Mouse (Mus musculus) liver, adult 2 months (tissue): ENCODE data around the gene Prkcb.

Experiments used
- CTCF ChIP-seq: fragments of 200-500 bp; IDR thresholded peaks from 2 replicates; pipeline ENCODE4 v1.5.1; 2011; ENCODE audit warnings: low read depth, low read length, control low read depth
- POLR2A ChIP-seq: fragments of 200-500 bp; IDR thresholded peaks from 2 replicates; pipeline ENCODE4 v1.6.1; 2011; ENCODE audit warnings: low read length, control low read depth; ENCODE audit not compliant: insufficient read depth; ENCODE audit errors: extremely low read depth

GRCm38 (mm10) chr7:122632946-122633345, 344.4 kb downstream of the Prkcb start:
- TF ChIP-seq POLR2A (no peak), CTCF (no peak)
